Mouse (Mus musculus) forebrain, postnatal 0 days (tissue): ENCODE data around the gene Gm11273. TPM values are rescaled to one million over a fixed set of nuclear protein-coding genes. Genes with fewer than 3 reads are reported as not detected.
"Not testable (repeated sequence)": the region's sequence is repeated elsewhere in the genome, so short reads cannot be mapped to it uniquely, and the experiment has no call there.

Experiments used
- ATAC-seq: fragments of 200-750 bp; cut with Nextera tagmentation; 2 replicates; pipeline ENCODE4 v1.8.0; 2017; ENCODE audit warnings: mild to moderate bottlenecking, moderate library complexity
- DNase-seq: peaks from one replicate; pipeline ENCODE4 v3.0.0-alpha.2; 2015
- H3K27ac ChIP-seq: fragments of 300-500 bp; sonication (generic); 2 replicates; pipeline ENCODE4 v1.5.1; 2014; ENCODE audit warnings: low read depth, mild to moderate bottlenecking, antibody characterized with exemption, low read length, moderate library complexity, mixed read lengths
- H3K27me3 ChIP-seq: fragments of 300-500 bp; sonication (generic); 2 replicates; pipeline ENCODE4 v1.6.1; 2014; ENCODE audit warnings: mild to moderate bottlenecking, low read length, mixed read lengths; ENCODE audit not compliant: insufficient read depth
- H3K36me3 ChIP-seq: fragments of 300-500 bp; sonication (generic); 2 replicates; pipeline ENCODE4 v1.6.1; 2014; ENCODE audit warnings: mild to moderate bottlenecking, moderate library complexity; ENCODE audit not compliant: insufficient read depth
- H3K4me1 ChIP-seq: fragments of 300-500 bp; sonication (generic); 2 replicates; pipeline ENCODE4 v1.6.1; 2014; ENCODE audit warnings: antibody characterized with exemption; ENCODE audit not compliant: insufficient read depth
- H3K4me2 ChIP-seq: fragments of 300-500 bp; sonication (generic); 2 replicates; pipeline ENCODE4 v1.6.1; 2014; ENCODE audit warnings: low read depth, mild to moderate bottlenecking, moderate library complexity
- H3K4me3 ChIP-seq: fragments of 300-500 bp; sonication (generic); 2 replicates; pipeline ENCODE4 v1.5.1; 2014; ENCODE audit warnings: low read depth, low read length, mixed read lengths
- H3K9ac ChIP-seq: fragments of 300-500 bp; sonication (generic); 2 replicates; pipeline ENCODE4 v1.6.1; 2014; ENCODE audit warnings: mild to moderate bottlenecking
- H3K9me3 ChIP-seq: fragments of 300-500 bp; sonication (generic); 2 replicates; pipeline ENCODE4 v1.6.1; 2016; ENCODE audit warnings: low read length
- CTCF ChIP-seq: sonication (generic); IDR thresholded peaks from 2 replicates; pipeline ENCODE4 v1.5.1; 2016; ENCODE audit warnings: antibody characterized with exemption, control low read depth, low read depth
- WGBS: fragments of 180-500 bp; shearing (Covaris S2); extraction: QIAGEN DNeasy Blood & Tissue Kit; methylation state at CpG from one replicate; pipeline ENCODE4 v1.1.7; 2014; 5-methylcytosine and 5-hydroxymethylcytosine counted together
- polyA plus RNA-seq: library from polyadenylated mRNA; unstranded; fragments of >200 nt; fragmentation: Nextera tagmentation; extraction: Ambion mirVana; gene quantifications from 2 replicates; pipeline ENCODE4 v1.2.1, GENCODE M21; 2015
- total RNA-seq: library from RNA; depleted of rRNA; stranded (reverse); fragments of >200 nt; gene quantifications from 2 replicates; pipeline ENCODE4 v1.2.3, GENCODE M21; 2014

The Gm11273 gene
- total and polyA plus RNA-seq, 2 experiments from 2014 or later: 5.8 to 7.1 TPM

DNA sequence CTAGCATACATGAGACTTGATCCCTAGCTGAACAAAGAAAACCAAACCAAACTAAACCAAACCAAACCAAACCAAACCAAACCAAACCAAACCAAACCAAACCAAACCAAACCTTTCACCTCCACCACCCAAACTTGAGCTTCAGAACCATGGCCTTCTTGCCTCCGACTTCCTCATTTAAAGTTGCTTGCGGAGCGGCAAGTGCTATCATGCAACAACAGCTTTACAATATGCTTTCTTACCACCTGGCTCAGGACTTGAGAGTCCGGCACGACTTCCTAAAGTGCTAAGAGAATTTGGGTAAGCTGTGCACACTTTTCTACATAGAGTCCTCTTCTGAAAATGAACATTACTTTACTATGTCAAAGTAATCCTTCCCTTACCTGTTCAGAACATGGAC, 1.1 kb upstream of the Gm11273 start:
- Histone ChIP-seq H3K27ac (no peak overlapping the region), H3K36me3 (no peaks in the 10 kb centered on the region), H3K27me3 (no peaks in the 10 kb centered on the region), H3K9ac (no peak overlapping the region), H3K4me2 (no peak overlapping the region), H3K4me3 (no peak overlapping the region), H3K9me3 (no peaks in the 10 kb centered on the region), H3K4me1 (no peaks in the 10 kb centered on the region)
- no peak for DNase-seq
- 93% methylated on average over 5 of the region's 5 CpGs for WGBS
- ATAC-seq: no peak
- no peak for TF ChIP-seq CTCF

GRCm38 (mm10) chr13:21495080-21495479, 6.1 kb downstream of the Gm11273 start, which contains the start of gene AK157302:
Gene AK157302, plus strand, starts transcription at chr13:21495223.
- 92% methylated on average over 21 of the region's 21 CpGs for WGBS
- Histone ChIP-seq H3K4me3 (no peak within 1 kb of the TSS), H3K36me3 (no peaks in the 10 kb centered on the region), H3K9ac (no peak within 1 kb of the TSS), H3K4me1 (no peaks in the 10 kb centered on the region), H3K4me2 (no peak within 1 kb of the TSS), H3K9me3 (no peaks in the 10 kb centered on the region), H3K27ac (no peak within 1 kb of the TSS), H3K27me3 (no peaks in the 10 kb centered on the region)
- TF ChIP-seq CTCF: no peak
- DNase-seq (no peak), ATAC-seq (no peak)

DNA sequence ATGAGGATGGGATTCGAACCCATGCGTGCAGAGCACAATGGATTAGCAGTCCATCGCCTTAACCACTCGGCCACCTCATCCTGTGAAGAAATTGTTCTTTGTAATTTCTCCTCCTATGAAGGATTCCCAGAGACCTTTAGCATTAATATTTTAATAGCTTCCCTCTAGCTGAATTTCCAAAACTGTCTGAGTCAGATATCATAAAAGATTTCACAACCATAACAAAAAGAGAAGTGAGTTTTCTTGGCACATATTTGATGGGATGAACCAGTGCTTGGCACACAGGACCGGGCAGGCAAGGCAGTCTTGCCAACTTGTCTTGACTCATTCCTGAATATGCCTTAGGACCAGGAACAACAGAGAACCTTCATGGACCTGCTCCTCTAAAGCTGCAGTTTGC, 8.4 kb downstream of the Gm11273 start:
- WGBS: 92% methylated on average over 5 of the region's 5 CpGs
- ATAC-seq (no peak), DNase-seq (no peak)
- Histone ChIP-seq H3K4me1 (no peaks in the 10 kb centered on the region), H3K4me3 (no peak overlapping the region), H3K36me3 (no peaks in the 10 kb centered on the region), H3K27ac (no peak overlapping the region), H3K9me3 (no peaks in the 10 kb centered on the region), H3K27me3 (no peaks in the 10 kb centered on the region), H3K4me2 (no peak overlapping the region), H3K9ac (no peak overlapping the region)
- no peak for TF ChIP-seq CTCF

DNA sequence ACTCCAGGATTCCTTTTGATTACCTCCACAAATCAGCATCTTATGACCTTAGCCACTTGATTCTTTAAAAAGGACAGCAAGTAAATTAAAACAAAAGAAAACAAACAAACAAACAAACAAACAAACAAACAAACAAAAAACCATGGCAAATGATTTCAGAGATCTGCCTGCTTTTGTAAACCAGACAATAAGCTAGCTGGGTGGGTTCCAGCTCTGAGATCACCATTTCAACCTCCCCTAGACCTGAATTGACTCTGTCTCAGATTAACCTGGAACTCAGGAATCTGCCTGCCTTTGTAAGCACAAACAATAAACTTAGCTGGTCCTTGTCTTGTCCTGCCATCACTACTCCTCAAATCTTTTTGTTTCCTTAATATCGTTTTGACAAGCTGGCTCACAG, 14.3 kb downstream of the Gm11273 start:
- H3K4me3 ChIP-seq: no peak overlapping the region
- ATAC-seq (no peak), DNase-seq (no peak)
- peaks cover 20% of the 10 kb centered on the region for H3K36me3 ChIP-seq
- no peaks in the 10 kb centered on the region for H3K4me1 ChIP-seq
- no peak overlapping the region for H3K9ac ChIP-seq
- no peaks in the 10 kb centered on the region for H3K9me3 ChIP-seq
- no peak for TF ChIP-seq CTCF
- no peak overlapping the region for H3K27ac ChIP-seq
- H3K27me3 ChIP-seq: no peaks in the 10 kb centered on the region
- no peak overlapping the region for H3K4me2 ChIP-seq
- WGBS: 84% methylated on average over 1 of the region's 1 CpGs

GRCm38 (mm10) chr13:21478759-21479670, 22.2 kb downstream of the Gm11273 start, which contains the start of the genes Zkscan4 and Gm10065:
Gene Zkscan4, plus strand, starts transcription at chr13:21478907.
Gene Gm10065, minus strand, starts transcription at chr13:21479441.
- peak; percentile 94 for ATAC-seq
- 4% methylated on average over 31 of the region's 31 CpGs for WGBS
- not testable (repeated sequence) for H3K27me3 ChIP-seq, H3K9me3 ChIP-seq, H3K36me3 ChIP-seq, H3K4me1 ChIP-seq
- DNase-seq: peak; percentile 88
- Histone ChIP-seq H3K9ac (peak within 1 kb of the TSS; percentile 56), H3K4me2 (peak within 1 kb of the TSS; percentile 58), H3K27ac (peak within 1 kb of the TSS; percentile 80), H3K4me3 (peak within 1 kb of the TSS; percentile 64)
- TF ChIP-seq CTCF: peak; percentile 68

GRCm38 (mm10) chr13:21472427-21472826, 28.8 kb downstream of the Gm11273 start:
- Histone ChIP-seq H3K27ac (no peak overlapping the region), H3K4me3 (no peak overlapping the region), H3K4me2 (no peak overlapping the region), H3K9me3 (no peaks in the 10 kb centered on the region), H3K36me3 (no peaks in the 10 kb centered on the region), H3K9ac (no peak overlapping the region), H3K27me3 (0 out of 2 replicates have a peak, but pooled peaks cover 5% of the 10 kb centered on the region), H3K4me1 (no peaks in the 10 kb centered on the region)
- ATAC-seq (no peak), DNase-seq (no peak)
- no peak for TF ChIP-seq CTCF
- 24% methylated on average over 4 of the region's 4 CpGs for WGBS

GRCm38 (mm10) chr13:21469097-21469496, 32.1 kb downstream of the Gm11273 start:
- Histone ChIP-seq H3K9me3 (no peaks in the 10 kb centered on the region), H3K9ac (no peak overlapping the region), H3K27me3 (0 out of 2 replicates have a peak, but pooled peaks cover 5% of the 10 kb centered on the region), H3K4me1 (no peaks in the 10 kb centered on the region), H3K4me2 (peak overlapping the region; percentile 60; the same call in 1 of the 2 replicates), H3K27ac (no peak overlapping the region), H3K36me3 (no peaks in the 10 kb centered on the region), H3K4me3 (no peak overlapping the region)
- 14% methylated on average over 9 of the region's 9 CpGs for WGBS
- peak; percentile 7 for DNase-seq
- no peak for TF ChIP-seq CTCF
- no peak for ATAC-seq
